Mouse (Mus musculus) embryonic facial prominence, embryonic 15.5 days (tissue): ENCODE measurements around the gene Mef2d. TPM values are rescaled to one million over a fixed set of nuclear protein-coding genes. Genes with fewer than 3 reads are reported as not detected.
A peak's percentile ranks its signal among the peaks of the same experiment; 100 is the strongest.

ENCODE experiments used
- ATAC-seq: fragments of 200-750 bp; cut with Nextera tagmentation; 2 replicates; pipeline ENCODE4 v1.8.0; 2017; ENCODE audit warnings: low read depth, moderate TSS enrichment; ENCODE audit not compliant: insufficient number of reproducible peaks, low FRiP score, low TSS enrichment
- H3K27ac ChIP-seq: fragments of 300-500 bp; sonication (generic); replicated peaks from 2 replicates; pipeline ENCODE4 v1.5.1; 2015; ENCODE audit warnings: mild to moderate bottlenecking, inconsistent platforms
- H3K27me3 ChIP-seq: fragments of 300-500 bp; sonication (generic); 2 replicates; pipeline ENCODE4 v1.6.1; 2015; ENCODE audit warnings: inconsistent platforms
- H3K36me3 ChIP-seq: fragments of 300-500 bp; sonication (generic); 2 replicates; pipeline ENCODE4 v1.6.1; 2015; ENCODE audit warnings: mild to moderate bottlenecking, inconsistent platforms
- H3K4me1 ChIP-seq: fragments of 300-500 bp; sonication (generic); 2 replicates; pipeline ENCODE4 v1.6.1; 2015; ENCODE audit warnings: inconsistent platforms
- H3K4me2 ChIP-seq: fragments of 300-500 bp; sonication (generic); replicated peaks from 2 replicates; pipeline ENCODE4 v1.6.1; 2015; ENCODE audit warnings: mild to moderate bottlenecking, inconsistent platforms
- H3K4me3 ChIP-seq: fragments of 300-500 bp; sonication (generic); replicated peaks from 2 replicates; pipeline ENCODE4 v1.5.1; 2015; ENCODE audit warnings: mild to moderate bottlenecking, inconsistent platforms
- H3K9ac ChIP-seq: fragments of 300-500 bp; sonication (generic); 2 replicates; pipeline ENCODE4 v1.6.1; 2015; ENCODE audit warnings: inconsistent platforms
- H3K9me3 ChIP-seq: fragments of 300-500 bp; sonication (generic); replicated peaks from 2 replicates; pipeline ENCODE4 v1.6.1; 2016; ENCODE audit warnings: inconsistent platforms
- WGBS: fragments of 180-500 bp; shearing (Covaris S2); methylation state at CpG from one replicate; pipeline ENCODE4 v1.1.7; 2015; 5-methylcytosine and 5-hydroxymethylcytosine counted together
- polyA plus RNA-seq: library from polyadenylated mRNA; unstranded; fragments of >200 nt; fragmentation: Nextera tagmentation; extraction: Ambion mirVana; gene quantifications from 2 replicates; pipeline ENCODE4 v1.2.1, GENCODE M21; 2015

Mef2d gene
- polyA plus RNA-seq, 1 experiment from 2014 or later, result 31.1 TPM

DNA sequence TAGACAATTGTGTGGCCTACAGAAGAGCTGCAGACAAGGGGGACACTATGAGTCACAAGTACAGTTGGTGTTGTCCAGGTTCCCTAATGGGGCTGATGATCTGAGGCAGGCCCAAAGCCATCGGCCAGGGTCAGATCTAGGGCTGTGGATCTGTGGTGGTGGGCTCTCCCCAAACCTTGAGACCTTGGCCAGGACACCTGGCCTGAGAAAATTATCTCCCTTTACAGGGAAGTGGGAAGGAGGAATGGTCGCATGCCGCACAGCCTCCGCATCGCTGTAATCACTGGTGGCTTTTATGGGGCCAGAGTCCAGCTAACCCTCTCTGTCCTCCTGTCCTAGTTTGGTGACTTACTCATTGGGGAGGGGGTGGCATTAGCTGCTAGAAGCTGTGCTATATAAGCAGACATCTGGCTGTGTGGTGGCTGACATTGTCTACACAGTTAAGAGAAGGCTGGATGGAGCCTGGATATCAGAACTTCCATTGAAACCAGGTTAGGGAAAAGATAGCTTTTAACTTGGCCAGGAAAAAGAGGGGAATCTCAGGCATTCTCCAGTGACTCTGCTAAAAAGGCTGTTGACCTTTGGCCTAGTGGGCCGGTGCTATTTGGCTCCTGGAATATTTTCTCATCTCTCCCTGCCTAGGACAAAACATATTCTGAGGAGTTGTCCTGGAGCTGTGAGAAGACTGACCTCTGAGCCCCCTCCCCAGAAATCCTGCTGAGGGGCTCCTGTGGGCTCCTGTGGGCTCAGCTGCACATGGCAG is 2.7 kb downstream of the Mef2d start:
- Histone ChIP-seq H3K4me3 (peak overlapping the region; percentile 92), H3K9ac (0 out of 2 replicates have a peak overlapping the region, but pooled peaks have one; percentile 6), H3K4me1 (peaks cover 86% of the 10 kb centered on the region), H3K27ac (peak overlapping the region; percentile 68; the same call in 1 of the 2 replicates), H3K9me3 (no peaks in the 10 kb centered on the region), H3K36me3 (no peaks in the 10 kb centered on the region), H3K27me3 (no peaks in the 10 kb centered on the region), H3K4me2 (peak overlapping the region; percentile 95)
- WGBS, result 66% methylated on average over 6 of the region's 6 CpGs
- ATAC-seq, result no peak

DNA sequence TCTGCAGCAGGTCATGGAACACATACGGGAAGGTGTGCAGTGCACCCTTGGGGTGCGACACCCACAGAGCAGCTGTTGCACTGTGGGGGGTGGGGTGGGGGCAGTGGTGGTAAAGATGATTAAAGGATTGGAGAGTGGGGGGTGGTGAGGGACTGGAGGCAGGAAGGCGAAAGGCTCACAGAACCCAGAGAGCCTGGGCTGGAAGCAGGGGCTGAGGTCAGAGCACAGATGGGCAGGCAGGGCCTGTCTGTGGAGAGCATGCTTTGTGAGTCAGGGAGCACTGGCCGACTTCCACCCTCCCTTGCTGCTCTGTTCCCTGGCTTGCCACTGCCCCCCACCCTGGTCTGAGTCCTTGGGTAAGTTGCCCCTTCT is 3.2 kb downstream of the Mef2d start:
- 0 out of 2 replicates have a peak overlapping the region, but pooled peaks have one; percentile 6 for H3K9ac ChIP-seq
- WGBS, result 20% methylated on average over 4 of the region's 4 CpGs
- H3K4me3 ChIP-seq, result peak overlapping the region; percentile 92

DNA sequence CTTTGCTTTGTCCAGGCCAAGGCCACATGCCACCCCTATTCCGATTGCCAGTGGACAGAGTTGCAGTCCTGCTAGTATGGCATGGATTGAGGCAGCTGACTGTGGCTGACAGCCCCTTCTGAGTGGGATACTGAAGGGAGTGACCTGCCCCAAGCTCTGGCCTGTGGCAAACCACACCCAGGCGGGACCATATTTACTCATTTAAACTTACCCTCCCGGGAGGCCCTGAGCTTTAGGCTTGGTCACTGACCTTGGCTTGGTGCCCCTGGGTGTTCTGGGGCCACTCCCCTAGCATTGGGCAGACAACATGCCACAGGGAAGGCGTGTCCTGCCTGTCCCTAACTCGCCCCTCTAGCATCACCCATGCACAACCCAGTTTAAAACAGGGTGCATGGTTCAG is 3.8 kb downstream of the Mef2d start:
- Histone ChIP-seq H3K27ac (peak overlapping the region; percentile 68), H3K4me2 (peak overlapping the region; percentile 95), H3K36me3 (no peaks in the 10 kb centered on the region), H3K9me3 (no peaks in the 10 kb centered on the region), H3K4me3 (peak overlapping the region; percentile 7; the same call in 1 of the 2 replicates), H3K9ac (no peak overlapping the region), H3K4me1 (peaks cover 86% of the 10 kb centered on the region), H3K27me3 (no peaks in the 10 kb centered on the region)
- no peak for ATAC-seq
- WGBS, result 49% methylated on average over 5 of the region's 5 CpGs

More for the DNA sequence above, 3.2 kb downstream of the Mef2d start:
- Histone ChIP-seq H3K9me3 (no peaks in the 10 kb centered on the region), H3K27me3 (no peaks in the 10 kb centered on the region), H3K27ac (peak overlapping the region; percentile 68), H3K36me3 (no peaks in the 10 kb centered on the region), H3K4me1 (peaks cover 86% of the 10 kb centered on the region), H3K4me2 (peak overlapping the region; percentile 95)
- ATAC-seq, result no peak

- 33% methylated on average over 5 of the region's 5 CpGs for WGBS
- peaks cover 86% of the 10 kb centered on the region for H3K4me1 ChIP-seq
- H3K36me3 ChIP-seq, result no peaks in the 10 kb centered on the region
- peak overlapping the region; percentile 7; the same call in 1 of the 2 replicates for H3K4me3 ChIP-seq
- H3K27ac ChIP-seq, result no peak overlapping the region; the same call in 1 of the 2 replicates
- H3K27me3 ChIP-seq, result no peaks in the 10 kb centered on the region
- H3K9me3 ChIP-seq, result no peaks in the 10 kb centered on the region
- ATAC-seq, result no peak
- no peak overlapping the region for H3K9ac ChIP-seq
- H3K4me2 ChIP-seq, result peak overlapping the region; percentile 95; the same call in 1 of the 2 replicates
Observed at GRCm38 (mm10) chr3:88146376-88147112, 4.4 kb downstream of the Mef2d start.

DNA sequence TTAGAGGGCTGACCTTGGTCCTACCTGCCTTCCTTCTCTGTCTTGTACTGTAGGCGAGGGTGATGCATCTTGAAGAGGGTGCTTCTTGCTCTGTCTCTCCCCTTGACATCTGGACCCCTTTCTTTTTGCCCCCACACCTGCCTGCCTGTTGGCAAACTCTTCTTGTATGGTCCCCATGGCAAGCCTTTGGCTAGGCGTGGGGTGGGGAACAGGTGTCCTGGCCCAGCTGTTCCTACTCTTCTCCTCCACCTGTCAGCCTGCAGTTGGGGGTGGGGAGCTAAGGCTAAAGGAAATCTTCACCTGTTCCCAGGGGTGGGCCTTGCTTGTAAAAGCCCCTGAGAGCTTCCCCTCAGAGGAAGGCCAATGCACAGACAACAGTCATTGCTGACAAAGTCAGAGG is 5.3 kb downstream of the Mef2d start:
- Histone ChIP-seq H3K9me3 (no peaks in the 10 kb centered on the region), H3K36me3 (no peaks in the 10 kb centered on the region), H3K4me3 (no peak overlapping the region), H3K4me1 (peaks cover 90% of the 10 kb centered on the region), H3K9ac (no peak overlapping the region), H3K27me3 (no peaks in the 10 kb centered on the region), H3K27ac (peak overlapping the region; percentile 40; the same call in 1 of the 2 replicates), H3K4me2 (no peak overlapping the region)
- ATAC-seq, result no peak
- 60% methylated on average over 2 of the region's 2 CpGs for WGBS

DNA sequence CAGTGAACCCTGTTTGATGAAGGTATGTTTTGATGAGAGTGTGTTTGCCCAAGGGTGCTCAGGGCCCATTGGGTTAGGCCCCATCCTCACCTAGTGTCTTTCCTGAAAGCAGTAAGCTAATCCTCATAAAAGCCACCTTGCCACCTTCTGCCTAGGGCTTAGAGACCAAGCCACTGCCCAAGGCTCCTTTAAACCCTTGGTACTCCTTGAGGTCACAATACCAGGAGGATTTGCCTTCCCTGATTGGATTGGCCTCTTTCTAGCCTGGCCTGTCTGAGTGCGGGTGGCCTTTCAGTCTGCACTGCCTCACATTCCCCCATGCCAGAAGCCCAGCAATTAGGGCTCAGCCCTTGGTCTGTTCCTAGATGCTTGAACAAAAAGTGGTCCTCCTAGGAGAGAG is 5.7 kb downstream of the Mef2d start:
- Histone ChIP-seq H3K4me2 (no peak overlapping the region), H3K4me1 (peaks cover 90% of the 10 kb centered on the region), H3K9me3 (no peaks in the 10 kb centered on the region), H3K27ac (peak overlapping the region; percentile 40; the same call in 1 of the 2 replicates), H3K27me3 (no peaks in the 10 kb centered on the region), H3K36me3 (no peaks in the 10 kb centered on the region), H3K9ac (no peak overlapping the region), H3K4me3 (no peak overlapping the region)
- WGBS, result 74% methylated on average over 1 of the region's 1 CpGs
- ATAC-seq, result no peak

DNA sequence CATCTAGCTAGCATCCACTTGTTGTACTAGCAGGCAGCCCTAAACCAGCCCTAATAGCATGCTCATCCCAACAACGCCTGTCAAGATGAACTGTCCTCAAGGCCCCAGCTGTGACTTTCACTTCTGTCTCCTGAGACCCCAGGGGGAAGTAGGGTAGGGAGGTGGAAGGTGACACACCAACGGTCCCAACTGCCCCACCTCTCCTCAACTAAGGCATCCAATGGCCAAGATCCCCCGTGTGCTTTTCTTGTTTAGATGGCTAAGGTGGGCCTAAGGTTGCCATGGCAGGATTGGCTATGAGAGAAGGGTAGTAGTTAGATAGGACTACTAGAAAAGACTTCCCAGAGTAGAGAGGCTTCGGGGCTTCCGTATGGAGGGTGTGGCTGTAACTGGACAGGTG is 6.2 kb downstream of the Mef2d start:
- ATAC-seq, result no peak
- 82% methylated on average over 5 of the region's 5 CpGs for WGBS
- Histone ChIP-seq H3K4me2 (no peak overlapping the region), H3K4me3 (no peak overlapping the region), H3K36me3 (no peaks in the 10 kb centered on the region), H3K27me3 (no peaks in the 10 kb centered on the region), H3K9ac (no peak overlapping the region), H3K4me1 (peaks cover 90% of the 10 kb centered on the region), H3K27ac (peak overlapping the region; percentile 74; the same call in 1 of the 2 replicates), H3K9me3 (no peaks in the 10 kb centered on the region)

- 55% methylated on average over 4 of the region's 4 CpGs for WGBS
- H3K4me3 ChIP-seq, result no peak overlapping the region
Observed at GRCm38 (mm10) chr3:88148776-88149509, 6.8 kb downstream of the Mef2d start.

GRCm38 (mm10) chr3:88149510-88149974 is 7.4 kb downstream of the Mef2d start:
- no peaks in the 10 kb centered on the region for H3K36me3 ChIP-seq
- peaks cover 78% of the 10 kb centered on the region for H3K4me1 ChIP-seq
- H3K27ac ChIP-seq, result peak overlapping the region; percentile 74
- no peaks in the 10 kb centered on the region for H3K9me3 ChIP-seq
- peak overlapping the region; percentile 30 for H3K4me2 ChIP-seq
- no peak overlapping the region for H3K4me3 ChIP-seq
- 22% methylated on average over 6 of the region's 6 CpGs for WGBS
- no peak for ATAC-seq
- H3K27me3 ChIP-seq, result no peaks in the 10 kb centered on the region
- peak overlapping the region; percentile 6; the same call in 1 of the 2 replicates for H3K9ac ChIP-seq

More at GRCm38 (mm10) chr3:88148776-88149509, 6.8 kb downstream of the Mef2d start:
- Histone ChIP-seq H3K27me3 (no peaks in the 10 kb centered on the region), H3K4me1 (peaks cover 84% of the 10 kb centered on the region), H3K4me2 (peak overlapping the region; percentile 30), H3K27ac (peak overlapping the region; percentile 74), H3K9me3 (no peaks in the 10 kb centered on the region), H3K9ac (no peak overlapping the region), H3K36me3 (no peaks in the 10 kb centered on the region)
- no peak for ATAC-seq

- no peak overlapping the region; the same call in 1 of the 2 replicates for H3K9ac ChIP-seq
- H3K9me3 ChIP-seq, result no peaks in the 10 kb centered on the region
- WGBS, result 22% methylated on average over 14 of the region's 14 CpGs
- no peaks in the 10 kb centered on the region for H3K27me3 ChIP-seq
- H3K27ac ChIP-seq, result peak overlapping the region; percentile 74
- peak; percentile 52; the same call in 1 of the 2 replicates for ATAC-seq
- peaks cover 2% of the 10 kb centered on the region; the same call in 1 of the 2 replicates for H3K36me3 ChIP-seq
- peak overlapping the region; percentile 30 for H3K4me2 ChIP-seq
- H3K4me3 ChIP-seq, result peak overlapping the region; percentile 6; the same call in 1 of the 2 replicates
- peaks cover 70% of the 10 kb centered on the region for H3K4me1 ChIP-seq
Observed at GRCm38 (mm10) chr3:88150061-88150998, 8.2 kb downstream of the Mef2d start.
